Mouse (Mus musculus) lung, adult 2 months (tissue): Measurements from ENCODE around the gene Mum1.

ENCODE experiments used
- CTCF ChIP-seq: fragments of 200-500 bp; IDR thresholded peaks from 2 replicates; pipeline ENCODE4 v1.5.1; 2011; ENCODE audit warnings: mild to moderate bottlenecking, low read length, control low read depth; ENCODE audit not compliant: insufficient read depth
- POLR2A ChIP-seq: fragments of 200-500 bp; IDR thresholded peaks from 2 replicates; pipeline ENCODE4 v1.6.1; 2011; ENCODE audit warnings: low read depth, mild to moderate bottlenecking, control low read depth, low read length, borderline replicate concordance; ENCODE audit errors: extremely low read depth

DNA sequence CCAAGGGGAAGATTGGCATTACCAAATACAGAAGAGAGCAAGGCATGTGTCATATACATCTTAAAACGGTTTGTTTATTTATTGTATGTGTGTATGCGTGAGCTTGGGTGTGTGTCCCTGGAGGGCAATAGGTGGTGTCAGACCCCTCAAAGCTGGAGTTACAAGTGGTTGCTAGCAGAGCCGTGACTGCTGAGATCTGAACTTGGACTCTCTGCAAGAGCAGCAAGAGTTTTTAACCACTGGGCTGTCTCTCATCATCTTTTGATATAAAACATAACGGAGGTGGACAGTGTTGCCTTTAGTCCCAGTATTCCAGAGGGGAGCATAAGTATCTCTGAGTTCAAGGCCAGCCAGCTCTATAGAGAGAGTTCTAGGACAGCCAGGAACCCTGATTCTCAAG is 18.0 kb upstream of the Mum1 start:
- TF ChIP-seq POLR2A (no peak), CTCF (no peak)
